Mouse (Mus musculus): ENCODE data around the gene H2-K1. TPM values are rescaled to one million over a fixed set of nuclear protein-coding genes. Genes with fewer than 3 reads are reported as not detected.

Gene H2-K1
- polyA plus RNA-seq, 1 experiment from 2014 or later = 82.2 TPM

- Histone ChIP-seq H3K4me1 (replicated peaks; ENCODE audit: insufficient read depth, low read length) (no peaks in the 10 kb centered on the region), H3K9ac (ENCODE audit: low read depth, low read length) (no peak overlapping the region), H3K4me3 (replicated peaks; ENCODE audit: low read depth, low read length) (no peak overlapping the region), H3K27me3 (ENCODE audit: insufficient read depth, low read length) (no peaks in the 10 kb centered on the region), H3K36me3 (ENCODE audit: insufficient read depth, low read length) (peaks cover 41% of the 10 kb centered on the region), H3K27ac (no peak overlapping the region), H3K4me2 (ENCODE audit: low read length) (no peak overlapping the region), H3K9me3 (replicated peaks; ENCODE audit: low read length) (no peaks in the 10 kb centered on the region)
- TF ChIP-seq CTCF (IDR thresholded peaks at IDR 0.05; ENCODE audit: low read depth) = no peak
- no peak for ATAC-seq (replicated peaks; ENCODE audit: low FRiP score, low read depth)
- no peak for DNase-seq (ENCODE audit: low spot score)
- 94% methylated on average over 15 of the region's 15 CpGs for WGBS
These were observed 40.2 kb downstream of the H2-K1 start for GRCm38 (mm10) chr17:33959948-33960347.

GRCm38 (mm10) chr17:33959135-33959534, 41.0 kb downstream of the H2-K1 start:
- Histone ChIP-seq H3K9ac (ENCODE audit: low read depth, low read length) (no peak overlapping the region), H3K9me3 (replicated peaks; ENCODE audit: low read length) (no peaks in the 10 kb centered on the region), H3K4me2 (ENCODE audit: low read length) (no peak overlapping the region), H3K4me3 (replicated peaks; ENCODE audit: low read depth, low read length) (no peak overlapping the region), H3K4me1 (replicated peaks; ENCODE audit: insufficient read depth, low read length) (peaks cover 6% of the 10 kb centered on the region), H3K27ac (no peak overlapping the region), H3K27me3 (ENCODE audit: insufficient read depth, low read length) (no peaks in the 10 kb centered on the region), H3K36me3 (ENCODE audit: insufficient read depth, low read length) (peaks cover 42% of the 10 kb centered on the region)
- no peak for TF ChIP-seq CTCF (IDR thresholded peaks at IDR 0.05; ENCODE audit: low read depth)
- DNase-seq (ENCODE audit: low spot score) = no peak
- 94% methylated on average over 13 of the region's 13 CpGs for WGBS
- no peak for ATAC-seq (replicated peaks; ENCODE audit: low FRiP score, low read depth)

GRCm38 (mm10) chr17:33958451-33958850, 41.7 kb downstream of the H2-K1 start:
- ATAC-seq (replicated peaks; ENCODE audit: low FRiP score, low read depth) = no peak
- Histone ChIP-seq H3K9me3 (replicated peaks; ENCODE audit: low read length) (no peaks in the 10 kb centered on the region), H3K27ac (no peak overlapping the region), H3K4me3 (replicated peaks; ENCODE audit: low read depth, low read length) (no peak overlapping the region), H3K27me3 (ENCODE audit: insufficient read depth, low read length) (no peaks in the 10 kb centered on the region), H3K4me2 (ENCODE audit: low read length) (no peak overlapping the region), H3K4me1 (replicated peaks; ENCODE audit: insufficient read depth, low read length) (peaks cover 11% of the 10 kb centered on the region), H3K9ac (ENCODE audit: low read depth, low read length) (no peak overlapping the region), H3K36me3 (ENCODE audit: insufficient read depth, low read length) (peaks cover 48% of the 10 kb centered on the region)
- no peak for TF ChIP-seq CTCF (IDR thresholded peaks at IDR 0.05; ENCODE audit: low read depth)
- WGBS = 94% methylated on average over 11 of the region's 11 CpGs
- no peak for DNase-seq (ENCODE audit: low spot score)

GRCm38 (mm10) chr17:33957493-33957892, 42.7 kb downstream of the H2-K1 start:
- DNase-seq (ENCODE audit: low spot score) (no peak), ATAC-seq (replicated peaks; ENCODE audit: low FRiP score, low read depth) (no peak)
- Histone ChIP-seq H3K36me3 (ENCODE audit: insufficient read depth, low read length) (peaks cover 47% of the 10 kb centered on the region), H3K27me3 (ENCODE audit: insufficient read depth, low read length) (no peaks in the 10 kb centered on the region), H3K4me3 (replicated peaks; ENCODE audit: low read depth, low read length) (no peak overlapping the region), H3K4me2 (ENCODE audit: low read length) (no peak overlapping the region), H3K4me1 (replicated peaks; ENCODE audit: insufficient read depth, low read length) (peaks cover 16% of the 10 kb centered on the region), H3K9me3 (replicated peaks; ENCODE audit: low read length) (no peaks in the 10 kb centered on the region), H3K9ac (ENCODE audit: low read depth, low read length) (no peak overlapping the region), H3K27ac (no peak overlapping the region)
- 89% methylated on average over 6 of the region's 6 CpGs for WGBS
- no peak for TF ChIP-seq CTCF (IDR thresholded peaks at IDR 0.05; ENCODE audit: low read depth)

- no peak for DNase-seq (ENCODE audit: low spot score)
- peaks cover 23% of the 10 kb centered on the region for H3K4me1 ChIP-seq (replicated peaks; ENCODE audit: insufficient read depth, low read length)
- H3K27me3 ChIP-seq (ENCODE audit: insufficient read depth, low read length) = no peaks in the 10 kb centered on the region
- no peak for ATAC-seq (replicated peaks; ENCODE audit: low FRiP score, low read depth)
- 6% methylated on average over 10 of the region's 10 CpGs for WGBS
- peak overlapping the region; percentile 84 for H3K4me2 ChIP-seq (ENCODE audit: low read length)
- peak overlapping the region; percentile 94 for H3K4me3 ChIP-seq (replicated peaks; ENCODE audit: low read depth, low read length)
- H3K9me3 ChIP-seq (replicated peaks; ENCODE audit: low read length) = no peaks in the 10 kb centered on the region
- TF ChIP-seq CTCF (IDR thresholded peaks at IDR 0.05; ENCODE audit: low read depth) = no peak
- H3K36me3 ChIP-seq (ENCODE audit: insufficient read depth, low read length) = peaks cover 38% of the 10 kb centered on the region
- H3K27ac ChIP-seq = peak overlapping the region; percentile 91
- H3K9ac ChIP-seq (ENCODE audit: low read depth, low read length) = peak overlapping the region; percentile 84
These were observed 43.8 kb downstream of the H2-K1 start for GRCm38 (mm10) chr17:33956336-33956735.

- Histone ChIP-seq H3K9me3 (replicated peaks; ENCODE audit: low read length) (no peaks in the 10 kb centered on the region), H3K9ac (ENCODE audit: low read depth, low read length) (peak within 1 kb of the TSS; percentile 94), H3K4me2 (ENCODE audit: low read length) (peak within 1 kb of the TSS; percentile 84), H3K4me1 (replicated peaks; ENCODE audit: insufficient read depth, low read length) (peaks cover 26% of the 10 kb centered on the region), H3K4me3 (replicated peaks; ENCODE audit: low read depth, low read length) (peak within 1 kb of the TSS; percentile 94), H3K36me3 (ENCODE audit: insufficient read depth, low read length) (peaks cover 33% of the 10 kb centered on the region), H3K27ac (peak within 1 kb of the TSS; percentile 91), H3K27me3 (ENCODE audit: insufficient read depth, low read length) (no peaks in the 10 kb centered on the region)
- TF ChIP-seq CTCF (IDR thresholded peaks at IDR 0.05; ENCODE audit: low read depth) = peak; percentile 42
- ATAC-seq (replicated peaks; ENCODE audit: low FRiP score, low read depth) = peak; percentile 81
- WGBS = under 1% methylated on average over 50 of the region's 50 CpGs
- DNase-seq (ENCODE audit: low spot score) = peak; percentile 99
These were observed 44.5 kb downstream of the H2-K1 start, which contains the start of the genes Vps52 and Rps18 for GRCm38 (mm10) chr17:33955555-33956214. TSS of gene Vps52 (plus strand) at chr17:33955812. TSS of gene Rps18 (minus strand) at chr17:33956001.

All from kidney, postnatal 0 days (tissue).